Mouse (Mus musculus) hindbrain, embryonic 13.5 days (tissue): ENCODE data around the gene Pmp22. TPM values are rescaled to one million over a fixed set of nuclear protein-coding genes. Genes with fewer than 3 reads are reported as not detected.

Experiments used
- ATAC-seq: fragments of 200-750 bp; cut with Nextera tagmentation; 2 replicates; pipeline ENCODE4 v1.8.0; 2017; ENCODE audit warnings: moderate TSS enrichment; ENCODE audit not compliant: low FRiP score
- H3K27ac ChIP-seq: fragments of 300-500 bp; sonication (generic); 2 replicates; pipeline ENCODE4 v1.5.1; 2015; ENCODE audit warnings: inconsistent platforms, mild to moderate bottlenecking, moderate library complexity
- H3K27me3 ChIP-seq: fragments of 300-500 bp; sonication (generic); 2 replicates; pipeline ENCODE4 v1.6.1; 2015; ENCODE audit warnings: mild to moderate bottlenecking, inconsistent platforms
- H3K36me3 ChIP-seq: fragments of 300-500 bp; sonication (generic); 2 replicates; pipeline ENCODE4 v1.6.1; 2015; ENCODE audit warnings: mild to moderate bottlenecking, inconsistent platforms
- H3K4me1 ChIP-seq: fragments of 300-500 bp; sonication (generic); replicated peaks from 2 replicates; pipeline ENCODE4 v1.6.1; 2015; ENCODE audit warnings: inconsistent platforms
- H3K4me2 ChIP-seq: fragments of 300-500 bp; sonication (generic); 2 replicates; pipeline ENCODE4 v1.6.1; 2015; ENCODE audit warnings: inconsistent platforms, mild to moderate bottlenecking, moderate library complexity
- H3K4me3 ChIP-seq: fragments of 300-500 bp; sonication (generic); 2 replicates; pipeline ENCODE4 v1.5.1; 2015; ENCODE audit warnings: mild to moderate bottlenecking, inconsistent platforms
- H3K9ac ChIP-seq: fragments of 300-500 bp; sonication (generic); 2 replicates; pipeline ENCODE4 v1.6.1; 2015; ENCODE audit warnings: mild to moderate bottlenecking, inconsistent platforms
- H3K9me3 ChIP-seq: fragments of 300-500 bp; sonication (generic); 2 replicates; pipeline ENCODE4 v1.6.1; 2016; ENCODE audit warnings: inconsistent platforms
- WGBS: fragments of 180-500 bp; shearing (Covaris S2); methylation state at CpG from one replicate; pipeline ENCODE4 v1.1.7; 2015; 5-methylcytosine and 5-hydroxymethylcytosine counted together
- polyA plus RNA-seq: library from polyadenylated mRNA; unstranded; fragments of >200 nt; fragmentation: Nextera tagmentation; extraction: Ambion mirVana; gene quantifications from 2 replicates; pipeline ENCODE4 v1.2.1, GENCODE M21; 2015

Gene Pmp22
- polyA plus RNA-seq, 1 experiment from 2014 or later = 37.6 TPM

DNA sequence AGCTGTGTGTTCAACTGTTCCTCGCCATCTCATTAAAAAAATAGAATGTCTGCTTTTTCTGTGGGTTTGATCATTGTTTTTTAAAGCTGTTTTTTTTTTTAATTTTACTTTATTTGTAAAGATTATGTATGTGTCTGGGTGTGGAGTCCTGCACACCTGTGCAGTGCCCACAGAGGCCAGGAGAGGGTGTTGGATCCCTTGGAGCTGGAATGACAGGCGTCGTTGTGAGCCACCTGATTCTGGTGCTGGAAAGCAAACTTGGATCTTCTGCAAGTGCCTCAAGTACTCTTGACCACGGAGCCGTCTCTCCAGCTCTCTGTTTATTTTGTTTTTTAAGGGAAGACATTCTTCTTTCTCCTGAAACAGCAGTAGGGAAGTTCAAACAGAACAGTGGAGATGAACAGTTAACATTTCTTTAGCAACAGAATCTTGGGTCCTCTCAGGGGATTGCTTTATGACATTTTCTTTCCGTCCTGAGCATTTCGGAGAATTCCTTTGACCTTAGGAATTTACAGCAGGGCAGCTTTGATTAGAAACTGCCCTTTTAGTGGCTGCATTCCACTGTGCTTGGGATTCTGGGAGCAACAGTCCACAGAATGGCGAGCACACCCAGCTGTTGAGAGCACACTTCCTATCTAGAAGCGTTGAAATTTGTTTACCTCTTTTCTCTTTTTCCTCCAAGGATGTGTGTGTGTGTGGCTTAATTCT is 39.9 kb downstream of the Pmp22 start:
- H3K36me3 ChIP-seq = no peaks in the 10 kb centered on the region
- no peaks in the 10 kb centered on the region for H3K27me3 ChIP-seq
- no peak overlapping the region for H3K27ac ChIP-seq
- no peak for ATAC-seq
- H3K4me3 ChIP-seq = no peak overlapping the region
- no peak overlapping the region for H3K4me2 ChIP-seq
- H3K9ac ChIP-seq = no peak overlapping the region
- H3K9me3 ChIP-seq = peaks cover 2% of the 10 kb centered on the region; the same call in 1 of the 2 replicates
- 51% methylated on average over 9 of the region's 9 CpGs for WGBS
- H3K4me1 ChIP-seq = 0 out of 2 replicates have a peak, but pooled peaks cover 3% of the 10 kb centered on the region

- no peak overlapping the region for H3K4me2 ChIP-seq
- peaks cover 2% of the 10 kb centered on the region; the same call in 1 of the 2 replicates for H3K9me3 ChIP-seq
- H3K4me3 ChIP-seq = no peak overlapping the region
- H3K27me3 ChIP-seq = no peaks in the 10 kb centered on the region; the same call in 1 of the 2 replicates
- no peak overlapping the region for H3K27ac ChIP-seq
- no peak for ATAC-seq
- no peak overlapping the region for H3K9ac ChIP-seq
- H3K36me3 ChIP-seq = no peaks in the 10 kb centered on the region
- WGBS = 28% methylated on average over 1 of the region's 1 CpGs
- H3K4me1 ChIP-seq = 0 out of 2 replicates have a peak, but pooled peaks cover 3% of the 10 kb centered on the region
Measured at GRCm38 (mm10) chr11:63171977-63172376, 43.2 kb downstream of the Pmp22 start.

GRCm38 (mm10) chr11:63173604-63174003 is 44.8 kb downstream of the Pmp22 start:
- 0 out of 2 replicates have a peak, but pooled peaks cover 3% of the 10 kb centered on the region for H3K4me1 ChIP-seq
- no peak overlapping the region for H3K4me2 ChIP-seq
- no peaks in the 10 kb centered on the region; the same call in 1 of the 2 replicates for H3K27me3 ChIP-seq
- no peak overlapping the region for H3K4me3 ChIP-seq
- 86% methylated on average over 5 of the region's 5 CpGs for WGBS
- H3K27ac ChIP-seq = no peak overlapping the region
- H3K9me3 ChIP-seq = peaks cover 2% of the 10 kb centered on the region; the same call in 1 of the 2 replicates
- H3K9ac ChIP-seq = no peak overlapping the region
- no peaks in the 10 kb centered on the region for H3K36me3 ChIP-seq
- no peak for ATAC-seq

GRCm38 (mm10) chr11:63175302-63175701 is 46.5 kb downstream of the Pmp22 start:
- Histone ChIP-seq H3K27ac (no peak overlapping the region), H3K4me1 (peaks cover 1% of the 10 kb centered on the region), H3K9ac (no peak overlapping the region), H3K9me3 (peaks cover 2% of the 10 kb centered on the region; the same call in 1 of the 2 replicates), H3K4me3 (no peak overlapping the region), H3K4me2 (no peak overlapping the region), H3K27me3 (no peaks in the 10 kb centered on the region; the same call in 1 of the 2 replicates), H3K36me3 (no peaks in the 10 kb centered on the region)
- no peak for ATAC-seq
- 56% methylated on average over 3 of the region's 3 CpGs for WGBS

- Histone ChIP-seq H3K27ac (no peak overlapping the region), H3K9ac (no peak overlapping the region), H3K36me3 (no peaks in the 10 kb centered on the region), H3K27me3 (no peaks in the 10 kb centered on the region; the same call in 1 of the 2 replicates), H3K9me3 (no peaks in the 10 kb centered on the region), H3K4me1 (peaks cover 9% of the 10 kb centered on the region), H3K4me2 (no peak overlapping the region), H3K4me3 (no peak overlapping the region)
- ATAC-seq = no peak
- 56% methylated on average over 7 of the region's 7 CpGs for WGBS
Measured at GRCm38 (mm10) chr11:63176416-63176815, 47.6 kb downstream of the Pmp22 start.

DNA sequence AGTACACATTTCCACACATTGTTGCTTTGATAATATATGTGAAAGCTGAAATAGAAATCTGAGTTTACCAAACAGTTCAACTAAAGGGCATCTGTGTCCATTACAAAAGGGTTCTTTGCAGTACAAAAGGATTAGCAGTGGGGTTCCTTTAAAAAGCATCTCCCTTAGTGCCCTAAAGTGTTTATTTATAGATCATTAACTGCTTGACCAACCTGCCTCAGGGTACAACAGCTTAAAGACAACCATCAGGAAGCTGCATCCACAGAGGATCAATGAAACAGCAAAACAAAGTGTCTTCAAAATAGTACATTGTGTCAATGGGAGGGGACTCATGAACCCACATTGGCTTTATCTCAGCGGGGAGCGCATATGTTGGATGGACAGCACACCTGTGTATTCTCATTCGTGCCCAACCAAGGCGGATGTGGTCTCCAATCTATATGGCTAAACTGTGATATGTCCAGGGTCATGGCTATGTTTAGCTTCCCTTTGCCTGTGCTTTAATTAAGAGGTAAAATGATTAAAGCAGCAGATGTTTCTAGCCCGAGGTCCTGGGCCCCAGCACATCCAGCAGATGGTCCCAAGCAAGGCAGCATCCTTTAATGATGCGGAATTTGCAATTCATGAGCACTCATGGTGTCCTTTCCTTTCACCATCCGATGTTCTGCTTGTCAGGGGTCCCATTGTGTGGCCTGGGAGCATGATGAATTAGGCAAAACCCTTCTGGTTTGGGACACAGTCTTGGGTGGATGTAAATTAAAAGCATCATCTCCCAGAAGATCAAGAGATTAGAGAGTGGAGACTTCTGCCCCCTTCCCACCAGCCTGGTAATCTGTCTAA is 51.7 kb downstream of the Pmp22 start:
- H3K27ac ChIP-seq = 0 out of 2 replicates have a peak overlapping the region, but pooled peaks have one; percentile 15
- no peak overlapping the region for H3K4me2 ChIP-seq
- no peak overlapping the region for H3K4me3 ChIP-seq
- H3K9ac ChIP-seq = no peak overlapping the region
- peak; percentile 71 for ATAC-seq
- peaks cover 13% of the 10 kb centered on the region for H3K4me1 ChIP-seq
- H3K9me3 ChIP-seq = no peaks in the 10 kb centered on the region
- 22% methylated on average over 7 of the region's 7 CpGs for WGBS
- H3K36me3 ChIP-seq = no peaks in the 10 kb centered on the region
- H3K27me3 ChIP-seq = no peaks in the 10 kb centered on the region; the same call in 1 of the 2 replicates

DNA sequence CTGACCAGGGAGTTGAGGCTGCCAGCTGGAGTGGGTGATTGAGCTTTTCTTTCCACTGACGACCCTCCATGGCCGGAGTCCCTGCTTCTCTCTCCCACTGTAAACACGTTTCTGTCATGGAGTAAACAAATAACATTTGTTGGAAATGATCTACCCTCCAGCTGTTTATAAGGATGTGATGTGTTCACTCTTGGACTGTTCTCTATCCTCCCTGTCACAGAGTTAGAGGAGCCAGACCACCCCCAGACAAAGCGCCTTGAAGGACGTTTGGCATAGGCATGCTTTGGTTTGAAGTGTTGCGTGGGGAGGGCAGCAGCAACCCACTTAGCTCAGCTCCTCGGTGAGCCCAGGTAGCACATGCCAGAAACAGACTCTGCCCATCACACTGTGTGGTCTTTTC is 60.0 kb downstream of the Pmp22 start:
- no peak for ATAC-seq
- 89% methylated on average over 7 of the region's 7 CpGs for WGBS
- no peaks in the 10 kb centered on the region for H3K36me3 ChIP-seq
- no peak overlapping the region for H3K4me3 ChIP-seq
- H3K9ac ChIP-seq = no peak overlapping the region
- H3K4me1 ChIP-seq = no peaks in the 10 kb centered on the region
- H3K27me3 ChIP-seq = no peaks in the 10 kb centered on the region
- no peak overlapping the region for H3K27ac ChIP-seq
- H3K9me3 ChIP-seq = no peaks in the 10 kb centered on the region
- no peak overlapping the region for H3K4me2 ChIP-seq

GRCm38 (mm10) chr11:63198070-63198469 is 69.3 kb downstream of the Pmp22 start:
- Histone ChIP-seq H3K9me3 (no peaks in the 10 kb centered on the region; the same call in 1 of the 2 replicates), H3K9ac (no peak overlapping the region), H3K4me3 (no peak overlapping the region), H3K4me2 (no peak overlapping the region), H3K27me3 (no peaks in the 10 kb centered on the region), H3K36me3 (no peaks in the 10 kb centered on the region), H3K27ac (no peak overlapping the region), H3K4me1 (no peaks in the 10 kb centered on the region)
- no peak for ATAC-seq
- 33% methylated on average over 4 of the region's 4 CpGs for WGBS

GRCm38 (mm10) chr11:63201989-63202535 is 73.3 kb downstream of the Pmp22 start:
- WGBS = 72% methylated on average over 3 of the region's 3 CpGs
- H3K4me1 ChIP-seq = no peaks in the 10 kb centered on the region
- no peaks in the 10 kb centered on the region for H3K27me3 ChIP-seq
- H3K4me2 ChIP-seq = no peak overlapping the region
- H3K27ac ChIP-seq = no peak overlapping the region
- no peak overlapping the region for H3K4me3 ChIP-seq
- H3K9ac ChIP-seq = no peak overlapping the region
- no peak for ATAC-seq
- no peaks in the 10 kb centered on the region; the same call in 1 of the 2 replicates for H3K9me3 ChIP-seq
- no peaks in the 10 kb centered on the region for H3K36me3 ChIP-seq

Other genes starting within 250 kb of the Pmp22 start
- gene Tvp23b, start 249.5 kb upstream of the Pmp22 start, polyA plus RNA-seq = 56.7 and 58.6 TPM in 2 replicates
- 0.32 TPM in 1 of 2 replicates, not detected in the other for gene Cdrt4, start 177.8 kb upstream of the Pmp22 start, polyA plus RNA-seq
- not detected in 2 replicates for gene Tekt3, start 67.3 kb upstream of the Pmp22 start, polyA plus RNA-seq